Mouse (Mus musculus): ENCODE measurements around the gene Becn1. TPM values are rescaled to one million over a fixed set of nuclear protein-coding genes. Genes with fewer than 3 reads are reported as not detected.
"Not testable (repeated sequence)": the region's sequence is repeated elsewhere in the genome, so short reads cannot be mapped to it uniquely, and the experiment has no call there.

The Becn1 gene
- polyA plus RNA-seq, 1 experiment from 2014 or later = 203 TPM

GRCm38 (mm10) chr11:101334023-101334422 lies 31.9 kb upstream of the Becn1 start:
- H3K4me1 ChIP-seq (replicated peaks; ENCODE audit: control insufficient read depth, insufficient read depth, low read length) = peaks cover 8% of the 10 kb centered on the region
- H3K9ac ChIP-seq (replicated peaks; ENCODE audit: low read depth, low read length) = no peak overlapping the region
- WGBS = 31% methylated on average over 10 of the region's 10 CpGs
- no peaks in the 10 kb centered on the region for H3K36me3 ChIP-seq (ENCODE audit: control insufficient read depth, insufficient read depth)
- H3K9me3 ChIP-seq (ENCODE audit: control insufficient read depth, low read length) = no peaks in the 10 kb centered on the region
- H3K27ac ChIP-seq (ENCODE audit: low read length) = no peak overlapping the region
- no peak overlapping the region for H3K4me2 ChIP-seq (ENCODE audit: low read length)
- H3K27me3 ChIP-seq (replicated peaks; ENCODE audit: control insufficient read depth, insufficient read depth, low read length) = no peaks in the 10 kb centered on the region
- no peak for ATAC-seq
- H3K4me3 ChIP-seq (replicated peaks; ENCODE audit: low read length) = no peak overlapping the region

- no peak for ATAC-seq
- H3K9ac ChIP-seq (replicated peaks; ENCODE audit: low read depth, low read length) = no peak overlapping the region
- no peaks in the 10 kb centered on the region for H3K9me3 ChIP-seq (ENCODE audit: control insufficient read depth, low read length)
- no peaks in the 10 kb centered on the region for H3K27me3 ChIP-seq (replicated peaks; ENCODE audit: control insufficient read depth, insufficient read depth, low read length)
- no peaks in the 10 kb centered on the region for H3K36me3 ChIP-seq (ENCODE audit: control insufficient read depth, insufficient read depth)
- no peak overlapping the region for H3K4me3 ChIP-seq (replicated peaks; ENCODE audit: low read length)
- no peak overlapping the region for H3K27ac ChIP-seq (ENCODE audit: low read length)
- WGBS = 85% methylated on average over 3 of the region's 3 CpGs
- H3K4me2 ChIP-seq (ENCODE audit: low read length) = no peak overlapping the region
- peaks cover 4% of the 10 kb centered on the region for H3K4me1 ChIP-seq (replicated peaks; ENCODE audit: control insufficient read depth, insufficient read depth, low read length)
Observed at GRCm38 (mm10) chr11:101332537-101332936, 30.5 kb upstream of the Becn1 start.

GRCm38 (mm10) chr11:101330961-101331360 lies 28.9 kb upstream of the Becn1 start:
- not testable (repeated sequence) for H3K9ac ChIP-seq (replicated peaks; ENCODE audit: low read depth, low read length); H3K4me2 ChIP-seq (ENCODE audit: low read length); H3K36me3 ChIP-seq (ENCODE audit: control insufficient read depth, insufficient read depth); H3K9me3 ChIP-seq (ENCODE audit: control insufficient read depth, low read length); ATAC-seq; H3K4me1 ChIP-seq (replicated peaks; ENCODE audit: control insufficient read depth, insufficient read depth, low read length); H3K4me3 ChIP-seq (replicated peaks; ENCODE audit: low read length); H3K27me3 ChIP-seq (replicated peaks; ENCODE audit: control insufficient read depth, insufficient read depth, low read length); H3K27ac ChIP-seq (ENCODE audit: low read length)
- WGBS = 89% methylated on average over 6 of the region's 6 CpGs

GRCm38 (mm10) chr11:101330371-101330924 lies 28.4 kb upstream of the Becn1 start, which contains the start of gene Aoc3:
Gene Aoc3, plus strand, starts transcription at chr11:101330605.
- H3K27me3 ChIP-seq (replicated peaks; ENCODE audit: control insufficient read depth, insufficient read depth, low read length) = no peaks in the 10 kb centered on the region
- 75% methylated on average over 7 of the region's 7 CpGs for WGBS
- H3K27ac ChIP-seq (ENCODE audit: low read length) = no peak within 1 kb of the TSS
- peaks cover 3% of the 10 kb centered on the region; the same call in 1 of the 2 replicates for H3K4me1 ChIP-seq (replicated peaks; ENCODE audit: control insufficient read depth, insufficient read depth, low read length)
- H3K4me2 ChIP-seq (ENCODE audit: low read length) = no peak within 1 kb of the TSS
- no peaks in the 10 kb centered on the region for H3K9me3 ChIP-seq (ENCODE audit: control insufficient read depth, low read length)
- 0 out of 2 replicates have a peak, but pooled peaks cover 2% of the 10 kb centered on the region for H3K36me3 ChIP-seq (ENCODE audit: control insufficient read depth, insufficient read depth)
- no peak within 1 kb of the TSS for H3K9ac ChIP-seq (replicated peaks; ENCODE audit: low read depth, low read length)
- ATAC-seq = no peak
- H3K4me3 ChIP-seq (replicated peaks; ENCODE audit: low read length) = no peak within 1 kb of the TSS

GRCm38 (mm10) chr11:101328941-101329635 lies 27.0 kb upstream of the Becn1 start:
- no peaks in the 10 kb centered on the region for H3K27me3 ChIP-seq (replicated peaks; ENCODE audit: control insufficient read depth, insufficient read depth, low read length)
- peaks cover 3% of the 10 kb centered on the region; the same call in 1 of the 2 replicates for H3K4me1 ChIP-seq (replicated peaks; ENCODE audit: control insufficient read depth, insufficient read depth, low read length)
- no peak for ATAC-seq
- H3K9me3 ChIP-seq (ENCODE audit: control insufficient read depth, low read length) = no peaks in the 10 kb centered on the region
- no peak overlapping the region for H3K4me3 ChIP-seq (replicated peaks; ENCODE audit: low read length)
- WGBS = 81% methylated on average over 6 of the region's 6 CpGs
- no peak overlapping the region for H3K27ac ChIP-seq (ENCODE audit: low read length)
- peaks cover 10% of the 10 kb centered on the region for H3K36me3 ChIP-seq (ENCODE audit: control insufficient read depth, insufficient read depth)
- H3K4me2 ChIP-seq (ENCODE audit: low read length) = no peak overlapping the region
- H3K9ac ChIP-seq (replicated peaks; ENCODE audit: low read depth, low read length) = no peak overlapping the region

GRCm38 (mm10) chr11:101327311-101327710 lies 25.2 kb upstream of the Becn1 start:
- H3K4me3 ChIP-seq (replicated peaks; ENCODE audit: low read length) = no peak overlapping the region
- H3K4me1 ChIP-seq (replicated peaks; ENCODE audit: control insufficient read depth, insufficient read depth, low read length) = peaks cover 3% of the 10 kb centered on the region; the same call in 1 of the 2 replicates
- H3K36me3 ChIP-seq (ENCODE audit: control insufficient read depth, insufficient read depth) = peaks cover 17% of the 10 kb centered on the region
- no peaks in the 10 kb centered on the region for H3K9me3 ChIP-seq (ENCODE audit: control insufficient read depth, low read length)
- 54% methylated on average over 3 of the region's 3 CpGs for WGBS
- ATAC-seq = no peak
- H3K9ac ChIP-seq (replicated peaks; ENCODE audit: low read depth, low read length) = no peak overlapping the region
- H3K4me2 ChIP-seq (ENCODE audit: low read length) = no peak overlapping the region
- no peaks in the 10 kb centered on the region for H3K27me3 ChIP-seq (replicated peaks; ENCODE audit: control insufficient read depth, insufficient read depth, low read length)
- H3K27ac ChIP-seq (ENCODE audit: low read length) = no peak overlapping the region

- no peak overlapping the region for H3K4me3 ChIP-seq (replicated peaks; ENCODE audit: low read length)
- peaks cover 3% of the 10 kb centered on the region; the same call in 1 of the 2 replicates for H3K4me1 ChIP-seq (replicated peaks; ENCODE audit: control insufficient read depth, insufficient read depth, low read length)
- no peak overlapping the region for H3K4me2 ChIP-seq (ENCODE audit: low read length)
- WGBS = 90% methylated on average over 11 of the region's 11 CpGs
- H3K9me3 ChIP-seq (ENCODE audit: control insufficient read depth, low read length) = no peaks in the 10 kb centered on the region
- no peak for ATAC-seq
- H3K9ac ChIP-seq (replicated peaks; ENCODE audit: low read depth, low read length) = no peak overlapping the region
- no peaks in the 10 kb centered on the region for H3K27me3 ChIP-seq (replicated peaks; ENCODE audit: control insufficient read depth, insufficient read depth, low read length)
- peaks cover 27% of the 10 kb centered on the region for H3K36me3 ChIP-seq (ENCODE audit: control insufficient read depth, insufficient read depth)
- H3K27ac ChIP-seq (ENCODE audit: low read length) = no peak overlapping the region
Observed at GRCm38 (mm10) chr11:101326147-101326546, 24.1 kb upstream of the Becn1 start.

GRCm38 (mm10) chr11:101325201-101325600 lies 23.1 kb upstream of the Becn1 start:
- WGBS = 94% methylated on average over 11 of the region's 11 CpGs
- H3K4me3 ChIP-seq (replicated peaks; ENCODE audit: low read length); H3K27ac ChIP-seq (ENCODE audit: low read length); H3K4me1 ChIP-seq (replicated peaks; ENCODE audit: control insufficient read depth, insufficient read depth, low read length); H3K9me3 ChIP-seq (ENCODE audit: control insufficient read depth, low read length); H3K4me2 ChIP-seq (ENCODE audit: low read length); H3K27me3 ChIP-seq (replicated peaks; ENCODE audit: control insufficient read depth, insufficient read depth, low read length); ATAC-seq; H3K9ac ChIP-seq (replicated peaks; ENCODE audit: low read depth, low read length): not testable (repeated sequence)
- H3K36me3 ChIP-seq (ENCODE audit: control insufficient read depth, insufficient read depth) = peaks cover 34% of the 10 kb centered on the region

- H3K27me3 ChIP-seq (replicated peaks; ENCODE audit: control insufficient read depth, insufficient read depth, low read length) = no peaks in the 10 kb centered on the region
- H3K36me3 ChIP-seq (ENCODE audit: control insufficient read depth, insufficient read depth) = peaks cover 38% of the 10 kb centered on the region
- H3K27ac ChIP-seq (ENCODE audit: low read length) = no peak within 1 kb of the TSS
- H3K9me3 ChIP-seq (ENCODE audit: control insufficient read depth, low read length) = no peaks in the 10 kb centered on the region
- no peak within 1 kb of the TSS for H3K4me2 ChIP-seq (ENCODE audit: low read length)
- no peak for ATAC-seq
- 94% methylated on average over 5 of the region's 5 CpGs for WGBS
- peaks cover 3% of the 10 kb centered on the region; the same call in 1 of the 2 replicates for H3K4me1 ChIP-seq (replicated peaks; ENCODE audit: control insufficient read depth, insufficient read depth, low read length)
- H3K4me3 ChIP-seq (replicated peaks; ENCODE audit: low read length) = no peak within 1 kb of the TSS
- no peak within 1 kb of the TSS for H3K9ac ChIP-seq (replicated peaks; ENCODE audit: low read depth, low read length)
Observed at GRCm38 (mm10) chr11:101324763-101325162, 22.7 kb upstream of the Becn1 start, which contains the start of gene Aoc2. Gene Aoc2, plus strand, starts transcription at chr11:101325063.

Data from forebrain, embryonic 16.5 days (tissue).